Mouse (Mus musculus) kidney, adult 2 months (tissue): ENCODE measurements around the gene Fyttd1.

ENCODE experiments used
- CTCF ChIP-seq: fragments of 200-500 bp; conservative IDR thresholded peaks from 2 replicates; pipeline ENCODE4 v1.5.1; 2011; ENCODE audit warnings: low read depth, mild to moderate bottlenecking, control low read depth, low read length, moderate library complexity, mixed read lengths; ENCODE audit not compliant: insufficient read depth, insufficient read length
- POLR2A ChIP-seq: fragments of 200-500 bp; IDR thresholded peaks from one replicate; pipeline ENCODE4 v1.6.1; 2011; ENCODE audit warnings: low read depth, low read length, control low read depth

- TF ChIP-seq CTCF (no peak), POLR2A (no peak)
These were observed 18.8 kb downstream of the Fyttd1 start for GRCm38 (mm10) chr16:32896126-32896525.
